Mouse (Mus musculus) left cerebral cortex, postnatal 10 days (tissue): ENCODE data around the gene Ston2. TPM values are rescaled to one million over a fixed set of nuclear protein-coding genes. Genes with fewer than 3 reads are reported as not detected.
A peak's percentile ranks its signal among the peaks of the same experiment; 100 is the strongest.

Experiments used
- DNase-seq, 2 experiments: peaks; one replicate each; pipeline ENCODE4 v3.0.0; 2021 to 2022; ENCODE audit warnings: low spot score in 2 of 2, mixed read lengths in 1 of 2; ENCODE audit errors: extremely low spot score in 1 of 2
- intact Hi-C: fragments of 180-260 bp; cut with DNase I; formaldehyde crosslinking; loops from one replicate; pipeline ENCODE4 v1.15.1; 2025
- total RNA-seq, 2 experiments: library from RNA; stranded (reverse); gene quantifications; 2 replicates each; pipeline ENCODE4 v1.2.3; 2021

Gene Ston2
- total RNA-seq, 2 experiments from 2014 or later: 13.9 to 15.6 TPM

GRCm38 (mm10) chr12:91642426-91643093, 145.6 kb downstream of the Ston2 start:
- no peak for DNase-seq
- intact Hi-C loops: no loop called here

GRCm38 (mm10) chr12:91641631-91642141, 146.5 kb downstream of the Ston2 start:
- DNase-seq: peak; percentile 26 to 41
- intact Hi-C loops: loop anchor here (2.0 kb wide), 2 partner anchors 147 to 157 kb away; partner anchors contain the start of gene Ston2

GRCm38 (mm10) chr12:91641133-91641532, 147.1 kb downstream of the Ston2 start:
- intact Hi-C loops: loop anchor here (2.0 kb wide), 2 partner anchors 148 to 158 kb away; partner anchors contain the start of gene Ston2
- DNase-seq: no peak

- peak; percentile 67 to 71 for DNase-seq
- intact Hi-C loops: loop anchor here (2.0 kb wide), 2 partner anchors 148 to 158 kb away; partner anchors contain the start of gene Ston2
Observed at GRCm38 (mm10) chr12:91640712-91641111, 147.5 kb downstream of the Ston2 start.

- intact Hi-C loops: no loop called here
- no peak for DNase-seq
Observed at GRCm38 (mm10) chr12:91638351-91638750, 149.8 kb downstream of the Ston2 start.

- no peak for DNase-seq
- intact Hi-C loops: no loop called here
Observed at GRCm38 (mm10) chr12:91637136-91637909, 150.9 kb downstream of the Ston2 start.

- DNase-seq: no peak
- intact Hi-C loops: no loop called here
Observed at GRCm38 (mm10) chr12:91626482-91626881, 161.7 kb downstream of the Ston2 start.

GRCm38 (mm10) chr12:91625013-91625412, 163.2 kb downstream of the Ston2 start:
- no peak for DNase-seq
- intact Hi-C loops: no loop called here

- DNase-seq: peak in 1 of 2 experiments; percentile 45
- intact Hi-C loops: no loop called here
Observed at GRCm38 (mm10) chr12:91609425-91609824, 178.8 kb downstream of the Ston2 start.

- DNase-seq: no peak
- intact Hi-C loops: no loop called here
Observed at GRCm38 (mm10) chr12:91607678-91608077, 180.5 kb downstream of the Ston2 start.

GRCm38 (mm10) chr12:91606651-91607050, 181.5 kb downstream of the Ston2 start:
- peak in 1 of 2 experiments; percentile 40 for DNase-seq
- intact Hi-C loops: no loop called here

- intact Hi-C loops: no loop called here
- DNase-seq: no peak
Observed at GRCm38 (mm10) chr12:91604600-91604999, 183.6 kb downstream of the Ston2 start.

- intact Hi-C loops: no loop called here
- no peak for DNase-seq
Observed at GRCm38 (mm10) chr12:91592128-91592527, 196.1 kb downstream of the Ston2 start.

GRCm38 (mm10) chr12:91591191-91591590, 197.0 kb downstream of the Ston2 start:
- intact Hi-C loops: no loop called here
- no peak for DNase-seq

- intact Hi-C loops: no loop called here
- DNase-seq: no peak
Observed at GRCm38 (mm10) chr12:91590716-91591115, 197.5 kb downstream of the Ston2 start.

- intact Hi-C loops: loop anchor here (10.0 kb wide), 1 partner anchor 215 kb away; no protein-coding TSS in a partner anchor
- DNase-seq: peak; percentile 89 to 97
Observed at GRCm38 (mm10) chr12:91589847-91590690, 198.1 kb downstream of the Ston2 start, which contains the start of gene Gtf2a1. Gene Gtf2a1 (minus strand): TSS chr12:91590487.

- intact Hi-C loops: loop anchor here (10.0 kb wide), 1 partner anchor 215 kb away; no protein-coding TSS in a partner anchor
Observed at GRCm38 (mm10) chr12:91589542-91589846, 198.7 kb downstream of the Ston2 start.

GRCm38 (mm10) chr12:91588670-91589541, 199.3 kb downstream of the Ston2 start:
- intact Hi-C loops: loop anchor here (10.0 kb wide), 1 partner anchor 216 kb away; no protein-coding TSS in a partner anchor
- DNase-seq: peak in 1 of 2 experiments; percentile 74

More at GRCm38 (mm10) chr12:91589542-91589846, 198.7 kb downstream of the Ston2 start:
- DNase-seq: no peak
